Mouse (Mus musculus): ENCODE data around the gene Kat2a. TPM values are rescaled to one million over a fixed set of nuclear protein-coding genes. Genes with fewer than 3 reads are reported as not detected.
"Not testable (repeated sequence)": the region's sequence is repeated elsewhere in the genome, so short reads cannot be mapped to it uniquely, and the experiment has no call there.

Gene Kat2a
- total and polyA plus RNA-seq, 3 experiments, result 42.5 to 85.1 (median 42.6) TPM

GRCm38 (mm10) chr11:100671956-100672355, 40.3 kb downstream of the Kat2a start:
- DNase-seq, result no peak

- no peak for DNase-seq
These were observed 41.2 kb downstream of the Kat2a start for GRCm38 (mm10) chr11:100671049-100671448.

- peak; percentile 51 for DNase-seq
These were observed 52.5 kb downstream of the Kat2a start for GRCm38 (mm10) chr11:100659806-100660205.

GRCm38 (mm10) chr11:100656458-100656857, 55.8 kb downstream of the Kat2a start:
- no peak for DNase-seq

- DNase-seq, result not testable (repeated sequence)
These were observed 56.7 kb downstream of the Kat2a start for GRCm38 (mm10) chr11:100655589-100655988.

Other genes starting within 250 kb of the Kat2a start
- 10 to 100 TPM; 47.4 to 47.5 TPM for gene Klhl11, start 239.7 kb downstream of the Kat2a start, total RNA-seq (2021)
- gene Klhl11, start 239.7 kb downstream of the Kat2a start, polyA plus RNA-seq (2012; rRNA removed), result 14.2 and 16.8 TPM in 2 replicates
- gene Acly, start 184.5 kb downstream of the Kat2a start, total RNA-seq (2021), result 1,000 to 10,000 TPM; 1,249 to 2,157 TPM
- 567 and 624 TPM in 2 replicates for gene Acly, start 184.5 kb downstream of the Kat2a start, polyA plus RNA-seq (2012; rRNA removed)
- 10 to 100 TPM in 1 of 2 experiments, 1 to 10 TPM in 1; 3.5 to 11.4 TPM for gene Ttc25, start 166.9 kb downstream of the Kat2a start, total RNA-seq (2021)
- gene Ttc25, start 166.9 kb downstream of the Kat2a start, polyA plus RNA-seq (2012; rRNA removed), result 1.3 and 1.6 TPM in 2 replicates
- 10 to 100 TPM; 38.3 to 55.4 TPM for gene Cnp, start 137.6 kb downstream of the Kat2a start, total RNA-seq (2021)
- 29.4 and 36.5 TPM in 2 replicates for gene Cnp, start 137.6 kb downstream of the Kat2a start, polyA plus RNA-seq (2012; rRNA removed)
- 10 to 100 TPM; 32.5 to 36.0 TPM for gene Nkiras2, start 93.2 kb downstream of the Kat2a start, total RNA-seq (2021)
- gene Nkiras2, start 93.2 kb downstream of the Kat2a start, polyA plus RNA-seq (2012; rRNA removed), result 50.9 and 59.4 TPM in 2 replicates
- gene Dnajc7, start 92.3 kb downstream of the Kat2a start, total RNA-seq (2021), result 100 to 1,000 TPM; 174 to 177 TPM
- gene Dnajc7, start 92.3 kb downstream of the Kat2a start, polyA plus RNA-seq (2012; rRNA removed), result 9.3 and 11.7 TPM in 2 replicates
- under 1 TPM in 1 of 2 experiments, not detected in 1; 0.59 TPM for gene Zfp385c, start 20.0 kb downstream of the Kat2a start, total RNA-seq (2021)
- gene Zfp385c, start 20.0 kb downstream of the Kat2a start, polyA plus RNA-seq (2012; rRNA removed), result 0.75 and 0.84 TPM in 2 replicates
- 10 to 100 TPM; 29.2 to 60.7 TPM for gene Dhx58, start 8.2 kb downstream of the Kat2a start, total RNA-seq (2021)
- gene Dhx58, start 8.2 kb downstream of the Kat2a start, polyA plus RNA-seq (2012; rRNA removed), result 30.2 and 42.2 TPM in 2 replicates
- gene Hspb9, start 1.4 kb upstream of the Kat2a start, total RNA-seq (2021), result not detected
- not detected in 2 replicates for gene Hspb9, start 1.4 kb upstream of the Kat2a start, polyA plus RNA-seq (2012; rRNA removed)
- gene Rab5c, start 25.8 kb upstream of the Kat2a start, total RNA-seq (2021), result 100 to 1,000 TPM; 191 to 196 TPM
- gene Rab5c, start 25.8 kb upstream of the Kat2a start, polyA plus RNA-seq (2012; rRNA removed), result 201 and 238 TPM in 2 replicates
- gene Kcnh4, start 47.5 kb upstream of the Kat2a start, total RNA-seq (2021), result under 1 TPM; 0.28 to 0.32 TPM
- gene Kcnh4, start 47.5 kb upstream of the Kat2a start, polyA plus RNA-seq (2012; rRNA removed), result 0.45 and 0.57 TPM in 2 replicates
- not detected for gene Hcrt, start 50.5 kb upstream of the Kat2a start, total RNA-seq (2021)
- gene Hcrt, start 50.5 kb upstream of the Kat2a start, polyA plus RNA-seq (2012; rRNA removed), result not detected in 2 replicates
- gene Ghdc, start 58.5 kb upstream of the Kat2a start, total RNA-seq (2021), result 10 to 100 TPM; 21.6 to 26.0 TPM
- 26.8 and 27.6 TPM in 2 replicates for gene Ghdc, start 58.5 kb upstream of the Kat2a start, polyA plus RNA-seq (2012; rRNA removed)
- gene Stat5b, start 138.3 kb upstream of the Kat2a start, total RNA-seq (2021), result 10 to 100 TPM; 60.3 to 65.3 TPM
- gene Stat5b, start 138.3 kb upstream of the Kat2a start, polyA plus RNA-seq (2012; rRNA removed), result 43.8 and 53.8 TPM in 2 replicates
- 10 to 100 TPM; 27.0 to 38.0 TPM for gene Stat5a, start 146.9 kb upstream of the Kat2a start, total RNA-seq (2021)
- gene Stat5a, start 146.9 kb upstream of the Kat2a start, polyA plus RNA-seq (2012; rRNA removed), result 45.1 and 51.2 TPM in 2 replicates
- 10 to 100 TPM; 76.6 to 79.4 TPM for gene Stat3, start 227.1 kb upstream of the Kat2a start, total RNA-seq (2021)
- 45.4 and 54.9 TPM in 2 replicates for gene Stat3, start 227.1 kb upstream of the Kat2a start, polyA plus RNA-seq (2012; rRNA removed)